Mouse (Mus musculus) hindbrain, embryonic 16.5 days (tissue): ENCODE measurements around the gene Gata2. TPM values are rescaled to one million over a fixed set of nuclear protein-coding genes. Genes with fewer than 3 reads are reported as not detected.

ENCODE experiments used
- polyA plus RNA-seq: library from polyadenylated mRNA; unstranded; fragments of >200 nt; fragmentation: Nextera tagmentation; extraction: Ambion mirVana; gene quantifications from 2 replicates; pipeline ENCODE4 v1.2.1, GENCODE M21; 2015

Gata2 gene
- polyA plus RNA-seq, 1 experiment from 2014 or later = 14.1 TPM

Other genes with a start within 250 kb of the Gata2 start
- gene H1fx, start 212.3 kb upstream of the Gata2 start, polyA plus RNA-seq = 8.1 and 13.4 TPM in 2 replicates
- gene Rab7, start 148.6 kb upstream of the Gata2 start, polyA plus RNA-seq = 399 and 401 TPM in 2 replicates
- gene Rpn1, start 109.4 kb upstream of the Gata2 start, polyA plus RNA-seq = 325 and 351 TPM in 2 replicates
- gene Dnajb8, start 28.4 kb downstream of the Gata2 start, polyA plus RNA-seq = not detected in 2 replicates